12 mouse cellular contexts compared by ENCODE assay signal in genomic region chr5:75238928-75239777, GRCm38 (mm10).
"Had no signal": no experiment of that assay in that cellular context is flagged by ENCODE, and none has a peak within 500 bp of the region (broad histone marks: within the 10 kb centered on the region; RNA-seq: fewer than 3 reads in every experiment).

No protein-coding gene starts in this region.

- H3K36me3 ChIP-seq: limb, embryonic 13.5 days; midbrain, embryonic 12.5 days had no signal

- H3K4me1 ChIP-seq: limb, embryonic 13.5 days; megakaryocyte, embryonic 14.5 days; midbrain, embryonic 12.5 days had no signal

- H3K4me2 ChIP-seq: limb, embryonic 13.5 days; midbrain, embryonic 12.5 days had no signal

- H3K4me3 ChIP-seq: layer of hippocampus, adult 2 months; limb, embryonic 13.5 days; megakaryocyte, embryonic 14.5 days; midbrain, embryonic 12.5 days had no signal

- DNase-seq: kidney, adult 8-10 months; right cerebral cortex, postnatal 14 days; thymus, postnatal 25 days had no signal

- H3K9me3 ChIP-seq: limb, embryonic 13.5 days; midbrain, embryonic 12.5 days had no signal

- H3K27ac ChIP-seq: layer of hippocampus, adult 2 months; limb, embryonic 13.5 days; liver, embryonic 14.5 days; macrophage; midbrain, embryonic 12.5 days; stomach, postnatal 0 days had no signal

- ATAC-seq: inflammation-experienced regulatory T-cells, adult 6 months; intestine, postnatal 0 days had no signal

- H3K9ac ChIP-seq: limb, embryonic 13.5 days; liver, embryonic 14.5 days; midbrain, embryonic 12.5 days had no signal

- H3K27me3 ChIP-seq: limb, embryonic 13.5 days; midbrain, embryonic 12.5 days had no signal
